Mouse (Mus musculus): ENCODE data around the gene Mrpl20. TPM values are rescaled to one million over a fixed set of nuclear protein-coding genes. Genes with fewer than 3 reads are reported as not detected.
A peak's percentile ranks its signal among the peaks of the same experiment; 100 is the strongest.

Gene Mrpl20
- polyA plus RNA-seq, 1 experiment from 2014 or later = 212 TPM

GRCm38 (mm10) chr4:155777816-155778215, 24.9 kb upstream of the Mrpl20 start:
- Histone ChIP-seq H3K36me3 (ENCODE audit: control insufficient read depth, insufficient read depth) (no peaks in the 10 kb centered on the region), H3K27me3 (replicated peaks; ENCODE audit: control insufficient read depth, insufficient read depth, low read length) (no peaks in the 10 kb centered on the region), H3K4me3 (ENCODE audit: low read depth, low read length) (no peak overlapping the region), H3K27ac (ENCODE audit: low read depth, low read length) (no peak overlapping the region), H3K4me2 (replicated peaks; ENCODE audit: low read depth) (no peak overlapping the region), H3K9ac (ENCODE audit: low read depth, low read length) (no peak overlapping the region), H3K9me3 (ENCODE audit: control insufficient read depth) (no peaks in the 10 kb centered on the region), H3K4me1 (replicated peaks; ENCODE audit: control insufficient read depth, insufficient read depth, low read length) (peaks cover 8% of the 10 kb centered on the region; the same call in 1 of the 2 replicates)
- no peak for TF ChIP-seq CTCF (IDR thresholded peaks at IDR 0.05; ENCODE audit: low read depth)
- ATAC-seq = no peak
- WGBS = 75% methylated on average over 2 of the region's 2 CpGs

DNA sequence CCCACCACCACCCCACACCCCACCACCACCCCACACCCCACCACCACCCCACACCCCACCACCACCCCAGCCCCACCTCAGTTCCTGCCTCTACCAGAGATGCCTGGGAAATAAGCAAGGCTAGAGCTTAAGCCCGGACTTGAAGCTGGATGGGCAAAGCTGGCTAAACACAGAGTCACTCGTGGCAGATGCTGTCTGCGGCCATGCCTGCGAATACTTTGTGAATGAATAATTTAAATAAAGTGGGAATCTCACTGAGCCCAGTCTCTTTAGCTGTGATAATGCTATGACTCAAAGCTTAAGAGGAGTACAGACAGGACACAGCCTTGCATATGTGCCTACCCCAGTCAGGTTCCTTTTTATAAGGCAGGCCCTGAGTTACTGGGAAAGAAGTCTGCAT, 23.2 kb upstream of the Mrpl20 start:
- no peak for ATAC-seq
- no peak overlapping the region for H3K9ac ChIP-seq (ENCODE audit: low read depth, low read length)
- no peak overlapping the region for H3K4me2 ChIP-seq (replicated peaks; ENCODE audit: low read depth)

DNA sequence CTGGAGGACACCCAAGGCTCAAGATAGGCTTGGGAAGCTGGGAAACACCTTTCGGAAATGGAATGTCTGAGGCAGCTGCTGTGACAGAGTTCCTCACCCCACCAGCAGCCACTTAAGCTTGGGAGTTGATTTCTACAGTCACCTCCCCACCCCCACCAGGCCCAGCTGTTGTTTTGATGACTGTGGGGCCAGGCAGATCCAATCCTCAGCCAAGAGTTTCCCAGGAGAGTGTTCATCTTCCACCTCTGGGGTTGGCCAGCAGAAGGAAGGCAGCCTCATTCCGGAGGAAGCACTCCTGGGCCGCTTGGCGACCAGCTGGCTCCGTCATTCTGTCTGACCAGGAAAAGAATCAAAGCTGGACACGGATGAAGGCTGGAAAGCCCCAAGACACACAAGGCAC, 21.8 kb upstream of the Mrpl20 start:
- 48% methylated on average over 6 of the region's 6 CpGs for WGBS
- no peaks in the 10 kb centered on the region for H3K36me3 ChIP-seq (ENCODE audit: control insufficient read depth, insufficient read depth)
- no peak overlapping the region for H3K4me2 ChIP-seq (replicated peaks; ENCODE audit: low read depth)
- no peak overlapping the region for H3K4me3 ChIP-seq (ENCODE audit: low read depth, low read length)
- peaks cover 14% of the 10 kb centered on the region for H3K4me1 ChIP-seq (replicated peaks; ENCODE audit: control insufficient read depth, insufficient read depth, low read length)
- no peak overlapping the region for H3K9ac ChIP-seq (ENCODE audit: low read depth, low read length)
- TF ChIP-seq CTCF (IDR thresholded peaks at IDR 0.05; ENCODE audit: low read depth) = no peak
- no peak for ATAC-seq
- H3K27me3 ChIP-seq (replicated peaks; ENCODE audit: control insufficient read depth, insufficient read depth, low read length) = no peaks in the 10 kb centered on the region
- H3K9me3 ChIP-seq (ENCODE audit: control insufficient read depth) = no peaks in the 10 kb centered on the region
- no peak overlapping the region; the same call in 1 of the 2 replicates for H3K27ac ChIP-seq (ENCODE audit: low read depth, low read length)

More for the DNA sequence above, 23.2 kb upstream of the Mrpl20 start:
- Histone ChIP-seq H3K27me3 (replicated peaks; ENCODE audit: control insufficient read depth, insufficient read depth, low read length) (no peaks in the 10 kb centered on the region), H3K27ac (ENCODE audit: low read depth, low read length) (no peak overlapping the region), H3K36me3 (ENCODE audit: control insufficient read depth, insufficient read depth) (no peaks in the 10 kb centered on the region), H3K4me3 (ENCODE audit: low read depth, low read length) (no peak overlapping the region), H3K4me1 (replicated peaks; ENCODE audit: control insufficient read depth, insufficient read depth, low read length) (peaks cover 8% of the 10 kb centered on the region; the same call in 1 of the 2 replicates), H3K9me3 (ENCODE audit: control insufficient read depth) (no peaks in the 10 kb centered on the region)
- TF ChIP-seq CTCF (IDR thresholded peaks at IDR 0.05; ENCODE audit: low read depth) = no peak
- 79% methylated on average over 4 of the region's 4 CpGs for WGBS

DNA sequence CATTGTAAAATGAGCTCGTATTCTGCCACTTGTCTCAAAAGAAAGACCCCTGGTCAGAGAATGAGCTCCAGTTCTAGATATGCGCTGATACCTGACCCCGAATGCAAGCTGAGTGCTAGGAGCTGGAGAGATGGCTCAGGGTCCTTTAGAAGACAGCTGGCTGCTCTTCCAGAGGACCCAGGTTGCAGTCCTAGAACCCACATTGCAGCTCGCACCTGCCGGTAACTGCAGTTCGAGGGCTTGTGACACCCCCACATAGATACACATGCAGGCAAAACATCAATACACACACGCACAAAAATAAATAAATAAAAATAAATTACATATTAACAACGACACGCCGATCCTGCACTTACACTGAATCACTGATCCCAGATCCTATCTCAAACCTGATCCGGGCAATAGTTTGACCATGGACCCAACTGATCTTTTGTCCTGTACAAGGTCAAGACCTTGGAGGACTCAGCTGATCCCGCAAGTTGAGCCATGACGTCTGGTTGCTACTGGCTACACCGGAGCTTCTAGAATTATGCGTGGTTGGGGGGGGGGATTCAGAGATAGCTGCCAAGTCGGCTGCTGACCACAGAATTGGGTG, 19.1 kb upstream of the Mrpl20 start:
- H3K9me3 ChIP-seq (ENCODE audit: control insufficient read depth) = no peaks in the 10 kb centered on the region
- peak; percentile 15; the same call in 1 of the 2 replicates for ATAC-seq
- no peak for TF ChIP-seq CTCF (IDR thresholded peaks at IDR 0.05; ENCODE audit: low read depth)
- WGBS = 22% methylated on average over 16 of the region's 16 CpGs
- no peaks in the 10 kb centered on the region for H3K27me3 ChIP-seq (replicated peaks; ENCODE audit: control insufficient read depth, insufficient read depth, low read length)
- H3K27ac ChIP-seq (ENCODE audit: low read depth, low read length) = peak overlapping the region; percentile 98
- H3K9ac ChIP-seq (ENCODE audit: low read depth, low read length) = peak overlapping the region; percentile 74
- no peaks in the 10 kb centered on the region for H3K36me3 ChIP-seq (ENCODE audit: control insufficient read depth, insufficient read depth)
- H3K4me2 ChIP-seq (replicated peaks; ENCODE audit: low read depth) = peak overlapping the region; percentile 90
- peaks cover 6% of the 10 kb centered on the region for H3K4me1 ChIP-seq (replicated peaks; ENCODE audit: control insufficient read depth, insufficient read depth, low read length)
- H3K4me3 ChIP-seq (ENCODE audit: low read depth, low read length) = peak overlapping the region; percentile 70

- H3K4me3 ChIP-seq (ENCODE audit: low read depth, low read length) = peak overlapping the region; percentile 70
- TF ChIP-seq CTCF (IDR thresholded peaks at IDR 0.05; ENCODE audit: low read depth) = peak; percentile 86
- H3K27me3 ChIP-seq (replicated peaks; ENCODE audit: control insufficient read depth, insufficient read depth, low read length) = no peaks in the 10 kb centered on the region
- H3K36me3 ChIP-seq (ENCODE audit: control insufficient read depth, insufficient read depth) = no peaks in the 10 kb centered on the region
- peak overlapping the region; percentile 98 for H3K27ac ChIP-seq (ENCODE audit: low read depth, low read length)
- H3K4me1 ChIP-seq (replicated peaks; ENCODE audit: control insufficient read depth, insufficient read depth, low read length) = peaks cover 6% of the 10 kb centered on the region
- whole genome bisulfite sequencing = under 1% methylated on average over 52 of the region's 52 CpGs
- peak overlapping the region; percentile 74 for H3K9ac ChIP-seq (ENCODE audit: low read depth, low read length)
- peak; percentile 93 for ATAC-seq
- peak overlapping the region; percentile 90 for H3K4me2 ChIP-seq (replicated peaks; ENCODE audit: low read depth)
- H3K9me3 ChIP-seq (ENCODE audit: control insufficient read depth) = no peaks in the 10 kb centered on the region
Measured at GRCm38 (mm10) chr4:155784081-155784701, 18.5 kb upstream of the Mrpl20 start.

GRCm38 (mm10) chr4:155785246-155785645, 17.4 kb upstream of the Mrpl20 start:
- no peak overlapping the region for H3K9ac ChIP-seq (ENCODE audit: low read depth, low read length)
- no peak overlapping the region for H3K27ac ChIP-seq (ENCODE audit: low read depth, low read length)
- no peaks in the 10 kb centered on the region for H3K36me3 ChIP-seq (ENCODE audit: control insufficient read depth, insufficient read depth)
- no peak for ATAC-seq
- no peak overlapping the region for H3K4me2 ChIP-seq (replicated peaks; ENCODE audit: low read depth)
- no peaks in the 10 kb centered on the region for H3K27me3 ChIP-seq (replicated peaks; ENCODE audit: control insufficient read depth, insufficient read depth, low read length)
- H3K4me3 ChIP-seq (ENCODE audit: low read depth, low read length) = no peak overlapping the region
- peaks cover 6% of the 10 kb centered on the region for H3K4me1 ChIP-seq (replicated peaks; ENCODE audit: control insufficient read depth, insufficient read depth, low read length)
- H3K9me3 ChIP-seq (ENCODE audit: control insufficient read depth) = no peaks in the 10 kb centered on the region
- no peak for TF ChIP-seq CTCF (IDR thresholded peaks at IDR 0.05; ENCODE audit: low read depth)
- 80% methylated on average over 10 of the region's 10 CpGs for WGBS
